Mouse (Mus musculus) hindbrain, embryonic 13.5 days (tissue): ENCODE data around the gene Ptpn4. TPM values are rescaled to one million over a fixed set of nuclear protein-coding genes. Genes with fewer than 3 reads are reported as not detected.

Source experiments
- ATAC-seq: fragments of 200-750 bp; cut with Nextera tagmentation; 2 replicates; pipeline ENCODE4 v1.8.0; 2017; ENCODE audit warnings: moderate TSS enrichment; ENCODE audit not compliant: low FRiP score
- H3K27ac ChIP-seq: fragments of 300-500 bp; sonication (generic); 2 replicates; pipeline ENCODE4 v1.5.1; 2015; ENCODE audit warnings: inconsistent platforms, mild to moderate bottlenecking, moderate library complexity
- H3K27me3 ChIP-seq: fragments of 300-500 bp; sonication (generic); 2 replicates; pipeline ENCODE4 v1.6.1; 2015; ENCODE audit warnings: mild to moderate bottlenecking, inconsistent platforms
- H3K36me3 ChIP-seq: fragments of 300-500 bp; sonication (generic); 2 replicates; pipeline ENCODE4 v1.6.1; 2015; ENCODE audit warnings: mild to moderate bottlenecking, inconsistent platforms
- H3K4me1 ChIP-seq: fragments of 300-500 bp; sonication (generic); replicated peaks from 2 replicates; pipeline ENCODE4 v1.6.1; 2015; ENCODE audit warnings: inconsistent platforms
- H3K4me2 ChIP-seq: fragments of 300-500 bp; sonication (generic); 2 replicates; pipeline ENCODE4 v1.6.1; 2015; ENCODE audit warnings: inconsistent platforms, mild to moderate bottlenecking, moderate library complexity
- H3K4me3 ChIP-seq: fragments of 300-500 bp; sonication (generic); 2 replicates; pipeline ENCODE4 v1.5.1; 2015; ENCODE audit warnings: mild to moderate bottlenecking, inconsistent platforms
- H3K9ac ChIP-seq: fragments of 300-500 bp; sonication (generic); 2 replicates; pipeline ENCODE4 v1.6.1; 2015; ENCODE audit warnings: mild to moderate bottlenecking, inconsistent platforms
- H3K9me3 ChIP-seq: fragments of 300-500 bp; sonication (generic); 2 replicates; pipeline ENCODE4 v1.6.1; 2016; ENCODE audit warnings: inconsistent platforms
- WGBS: fragments of 180-500 bp; shearing (Covaris S2); methylation state at CpG from one replicate; pipeline ENCODE4 v1.1.7; 2015; 5-methylcytosine and 5-hydroxymethylcytosine counted together
- polyA plus RNA-seq: library from polyadenylated mRNA; unstranded; fragments of >200 nt; fragmentation: Nextera tagmentation; extraction: Ambion mirVana; gene quantifications from 2 replicates; pipeline ENCODE4 v1.2.1, GENCODE M21; 2015

Gene Ptpn4
- 11.4 and 12.1 TPM in 2 replicates for polyA plus RNA-seq

- Histone ChIP-seq H3K27ac (peak within 1 kb of the TSS; percentile 95), H3K36me3 (no peaks in the 10 kb centered on the region), H3K4me3 (peak within 1 kb of the TSS; percentile 80), H3K4me2 (peak within 1 kb of the TSS; percentile 75), H3K27me3 (no peaks in the 10 kb centered on the region), H3K9me3 (no peaks in the 10 kb centered on the region), H3K9ac (peak within 1 kb of the TSS; percentile 94), H3K4me1 (peaks cover 21% of the 10 kb centered on the region)
- peak; percentile 100 for ATAC-seq
- WGBS = under 1% methylated on average over 79 of the region's 79 CpGs
Measured at GRCm38 (mm10) chr1:119837035-119837751, at the start of gene Ptpn4. Ptpn4 (minus strand) TSS chr1:119837613.

GRCm38 (mm10) chr1:119886320-119886719 is 48.9 kb upstream of the Ptpn4 start:
- Histone ChIP-seq H3K27ac (no peak overlapping the region), H3K4me1 (no peaks in the 10 kb centered on the region), H3K4me2 (no peak overlapping the region), H3K9me3 (no peaks in the 10 kb centered on the region), H3K4me3 (no peak overlapping the region), H3K36me3 (no peaks in the 10 kb centered on the region), H3K9ac (no peak overlapping the region), H3K27me3 (no peaks in the 10 kb centered on the region)
- ATAC-seq = no peak
- WGBS = 76% methylated on average over 7 of the region's 7 CpGs

DNA sequence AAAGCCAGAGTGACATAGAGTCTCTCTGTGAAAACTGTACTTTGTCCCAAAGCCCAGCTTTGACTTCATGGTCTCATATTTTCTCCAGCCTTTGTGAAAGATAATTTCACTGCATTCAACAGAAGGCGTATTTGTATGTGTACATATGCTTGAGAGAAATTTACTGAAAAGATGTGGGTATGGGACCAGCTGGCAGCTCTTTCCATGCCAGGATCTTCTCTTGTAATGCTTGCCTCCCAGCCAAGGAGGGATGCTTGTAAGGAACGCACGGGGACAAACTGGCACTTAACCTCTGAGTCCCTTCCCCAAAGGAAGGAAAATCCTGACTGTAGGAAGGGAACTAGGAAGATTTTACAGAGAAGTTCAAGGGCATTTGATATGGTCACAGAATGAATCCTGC is 46.9 kb upstream of the Ptpn4 start:
- Histone ChIP-seq H3K9ac (no peak overlapping the region), H3K9me3 (no peaks in the 10 kb centered on the region), H3K4me1 (no peaks in the 10 kb centered on the region), H3K4me3 (no peak overlapping the region), H3K36me3 (no peaks in the 10 kb centered on the region), H3K27me3 (no peaks in the 10 kb centered on the region), H3K4me2 (no peak overlapping the region), H3K27ac (no peak overlapping the region)
- no peak for ATAC-seq
- WGBS = 88% methylated on average over 3 of the region's 3 CpGs

DNA sequence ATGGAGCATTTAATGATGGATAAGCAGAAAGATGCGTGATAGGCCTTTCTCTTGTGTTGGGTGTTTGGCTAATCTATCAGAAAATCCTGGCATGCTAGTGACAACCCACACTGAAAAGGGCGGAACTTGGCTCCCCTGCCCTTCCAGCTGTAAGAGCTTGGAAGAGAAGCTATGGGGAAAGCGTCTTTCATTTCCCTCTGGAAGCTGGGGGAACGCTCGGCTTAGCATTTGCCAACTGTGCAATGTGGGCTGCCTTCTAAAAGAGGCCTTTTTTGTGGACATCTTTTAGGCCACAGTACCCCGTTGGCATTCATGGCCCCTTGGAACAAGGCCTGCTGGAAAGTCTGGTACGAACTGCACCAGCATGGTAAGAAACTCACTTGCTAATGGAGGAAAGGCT is 41.5 kb upstream of the Ptpn4 start:
- peak; percentile 61; the same call in 1 of the 2 replicates for ATAC-seq
- H3K9ac ChIP-seq = no peak overlapping the region
- peak overlapping the region; percentile 60; the same call in 1 of the 2 replicates for H3K27ac ChIP-seq
- no peaks in the 10 kb centered on the region; the same call in 1 of the 2 replicates for H3K4me1 ChIP-seq
- H3K4me3 ChIP-seq = no peak overlapping the region
- WGBS = 66% methylated on average over 7 of the region's 7 CpGs
- H3K27me3 ChIP-seq = no peaks in the 10 kb centered on the region
- no peak overlapping the region for H3K4me2 ChIP-seq
- no peaks in the 10 kb centered on the region for H3K9me3 ChIP-seq
- no peaks in the 10 kb centered on the region for H3K36me3 ChIP-seq

DNA sequence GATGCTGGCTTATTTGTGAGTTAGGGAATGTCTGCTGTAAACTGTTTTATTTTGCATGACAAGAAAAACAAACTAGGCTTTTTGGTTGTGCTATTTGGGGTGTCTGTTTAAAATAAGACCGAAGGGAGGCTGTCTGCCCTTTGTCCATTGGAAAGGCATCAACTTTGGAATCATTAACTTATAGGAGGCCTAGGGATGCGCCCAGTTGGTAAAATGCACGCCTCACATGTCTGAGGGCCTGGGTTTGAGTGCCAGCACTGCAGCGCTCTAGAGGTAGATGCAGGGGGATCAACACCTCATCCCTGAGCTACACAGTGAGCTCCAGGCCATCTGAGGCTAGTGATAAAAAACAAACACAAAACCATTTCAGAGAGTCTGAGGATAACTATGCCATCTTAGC is 40.1 kb upstream of the Ptpn4 start:
- H3K9me3 ChIP-seq = no peaks in the 10 kb centered on the region
- ATAC-seq = no peak
- H3K27ac ChIP-seq = no peak overlapping the region
- no peaks in the 10 kb centered on the region for H3K36me3 ChIP-seq
- H3K9ac ChIP-seq = no peak overlapping the region
- WGBS = 88% methylated on average over 4 of the region's 4 CpGs
- no peaks in the 10 kb centered on the region for H3K27me3 ChIP-seq
- H3K4me1 ChIP-seq = no peaks in the 10 kb centered on the region; the same call in 1 of the 2 replicates
- no peak overlapping the region for H3K4me3 ChIP-seq
- no peak overlapping the region for H3K4me2 ChIP-seq

GRCm38 (mm10) chr1:119868395-119869161 is 31.2 kb upstream of the Ptpn4 start:
- ATAC-seq = peak; percentile 65
- Histone ChIP-seq H3K27me3 (no peaks in the 10 kb centered on the region), H3K9ac (no peak overlapping the region), H3K4me1 (peaks cover 27% of the 10 kb centered on the region), H3K4me2 (no peak overlapping the region), H3K9me3 (no peaks in the 10 kb centered on the region), H3K27ac (no peak overlapping the region), H3K4me3 (no peak overlapping the region), H3K36me3 (no peaks in the 10 kb centered on the region)
- 36% methylated on average over 13 of the region's 13 CpGs for WGBS

GRCm38 (mm10) chr1:119867300-119867699 is 29.9 kb upstream of the Ptpn4 start:
- peaks cover 27% of the 10 kb centered on the region for H3K4me1 ChIP-seq
- H3K4me2 ChIP-seq = no peak overlapping the region
- 39% methylated on average over 2 of the region's 2 CpGs for WGBS
- no peaks in the 10 kb centered on the region for H3K27me3 ChIP-seq
- H3K9ac ChIP-seq = no peak overlapping the region
- ATAC-seq = no peak
- H3K9me3 ChIP-seq = no peaks in the 10 kb centered on the region
- H3K36me3 ChIP-seq = no peaks in the 10 kb centered on the region
- H3K27ac ChIP-seq = no peak overlapping the region
- H3K4me3 ChIP-seq = no peak overlapping the region

- Histone ChIP-seq H3K9ac (no peak overlapping the region), H3K4me3 (no peak overlapping the region), H3K9me3 (no peaks in the 10 kb centered on the region), H3K4me2 (no peak overlapping the region), H3K27me3 (no peaks in the 10 kb centered on the region), H3K4me1 (peaks cover 27% of the 10 kb centered on the region), H3K36me3 (no peaks in the 10 kb centered on the region), H3K27ac (no peak overlapping the region)
- WGBS = 61% methylated on average over 6 of the region's 6 CpGs
- ATAC-seq = no peak
Measured at GRCm38 (mm10) chr1:119865311-119865710, 27.9 kb upstream of the Ptpn4 start.

DNA sequence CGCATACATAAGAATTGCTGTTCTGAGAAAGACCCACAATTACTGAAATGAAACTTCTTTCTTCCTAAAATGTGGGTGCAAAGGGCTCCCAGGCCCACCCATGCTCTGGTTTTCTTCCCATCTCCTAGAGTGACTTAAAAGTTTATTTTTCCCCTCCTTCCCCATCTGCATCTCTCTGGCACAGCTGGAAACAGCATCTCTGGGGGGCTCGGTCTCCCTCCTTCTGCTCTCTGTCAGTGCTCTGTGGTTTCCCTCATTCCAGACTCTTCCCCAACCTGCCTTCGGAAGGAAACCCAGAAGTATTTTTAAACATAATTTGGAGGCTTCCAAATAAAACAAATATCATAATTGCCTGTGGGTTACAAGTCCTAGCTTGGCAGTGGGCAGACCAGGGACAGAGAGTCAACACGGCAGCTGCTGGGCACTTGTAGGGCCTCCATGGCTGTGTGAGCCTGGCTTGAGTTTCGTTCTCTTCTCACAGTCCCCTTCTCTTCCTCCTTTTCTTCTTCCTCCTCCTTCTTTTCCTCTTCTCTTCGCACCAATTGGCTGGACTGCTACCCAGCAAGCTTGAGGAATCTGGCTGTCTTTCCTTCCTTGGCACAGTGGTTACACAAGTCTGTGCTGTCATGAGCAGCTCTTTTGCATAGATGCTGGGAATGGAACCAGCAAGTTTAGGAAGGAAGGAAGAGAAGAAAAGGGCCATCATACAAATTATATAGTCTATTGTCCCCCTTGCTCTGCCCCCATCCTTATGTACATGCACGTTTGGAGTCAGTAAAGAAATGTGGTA is 26.3 kb upstream of the Ptpn4 start:
- Histone ChIP-seq H3K27ac (no peak overlapping the region), H3K4me3 (no peak overlapping the region), H3K27me3 (no peaks in the 10 kb centered on the region), H3K4me2 (no peak overlapping the region), H3K4me1 (peaks cover 17% of the 10 kb centered on the region), H3K9ac (no peak overlapping the region), H3K9me3 (no peaks in the 10 kb centered on the region), H3K36me3 (no peaks in the 10 kb centered on the region)
- 72% methylated on average over 7 of the region's 7 CpGs for WGBS
- no peak for ATAC-seq

DNA sequence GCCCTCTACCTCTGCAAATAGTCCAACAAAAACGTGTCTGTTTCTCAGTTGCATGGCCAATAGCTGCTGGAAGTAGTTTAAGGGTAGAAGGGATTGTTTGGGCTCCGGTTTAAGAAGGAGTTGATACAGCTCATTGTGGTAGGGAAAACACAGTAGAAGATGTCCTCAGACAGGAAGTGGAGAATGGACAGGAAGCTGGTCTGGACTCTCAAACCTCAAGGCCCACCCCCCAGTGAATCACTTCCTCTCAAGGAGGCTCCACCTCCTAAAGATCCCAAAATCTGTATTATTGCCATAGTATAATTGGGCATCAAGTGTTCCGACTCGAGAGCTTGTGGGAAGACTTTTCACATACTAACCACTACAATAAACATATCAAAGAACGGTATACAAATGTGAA is 22.2 kb upstream of the Ptpn4 start:
- no peak overlapping the region for H3K9ac ChIP-seq
- no peak overlapping the region for H3K27ac ChIP-seq
- no peak overlapping the region for H3K4me2 ChIP-seq
- H3K27me3 ChIP-seq = no peaks in the 10 kb centered on the region
- ATAC-seq = no peak
- WGBS = 82% methylated on average over 5 of the region's 5 CpGs
- H3K4me3 ChIP-seq = no peak overlapping the region
- no peaks in the 10 kb centered on the region for H3K36me3 ChIP-seq
- H3K4me1 ChIP-seq = no peaks in the 10 kb centered on the region
- no peaks in the 10 kb centered on the region for H3K9me3 ChIP-seq

GRCm38 (mm10) chr1:119852980-119853379 is 15.6 kb upstream of the Ptpn4 start:
- H3K4me2 ChIP-seq = no peak overlapping the region
- H3K9ac ChIP-seq = no peak overlapping the region
- ATAC-seq = no peak
- WGBS = 93% methylated on average over 5 of the region's 5 CpGs
- no peaks in the 10 kb centered on the region for H3K9me3 ChIP-seq
- no peaks in the 10 kb centered on the region for H3K36me3 ChIP-seq
- no peaks in the 10 kb centered on the region for H3K4me1 ChIP-seq
- no peak overlapping the region for H3K4me3 ChIP-seq
- no peak overlapping the region for H3K27ac ChIP-seq
- no peaks in the 10 kb centered on the region for H3K27me3 ChIP-seq

DNA sequence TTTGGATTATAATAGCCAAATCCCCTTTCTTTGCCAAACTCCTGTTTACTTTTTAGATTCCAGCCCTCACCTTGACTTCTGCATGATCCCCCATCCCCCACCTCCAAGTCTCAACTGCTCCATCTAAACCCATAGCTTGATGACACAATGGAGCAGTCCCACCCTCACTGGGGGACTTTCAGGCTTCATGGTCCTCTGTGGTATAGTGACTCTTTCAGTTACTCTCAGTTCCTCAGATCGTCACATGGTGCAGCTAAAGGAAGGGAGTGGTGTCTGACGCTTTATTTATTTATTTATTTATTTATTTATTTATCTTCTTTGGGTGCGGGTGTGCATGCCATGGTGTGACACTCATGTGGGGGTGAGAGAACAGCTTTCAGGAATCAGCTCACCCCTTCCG is 14.9 kb upstream of the Ptpn4 start:
- Histone ChIP-seq H3K27ac (no peak overlapping the region), H3K27me3 (no peaks in the 10 kb centered on the region), H3K4me1 (no peaks in the 10 kb centered on the region), H3K4me2 (no peak overlapping the region), H3K9me3 (no peaks in the 10 kb centered on the region), H3K9ac (no peak overlapping the region), H3K36me3 (no peaks in the 10 kb centered on the region), H3K4me3 (no peak overlapping the region)
- 87% methylated on average over 4 of the region's 4 CpGs for WGBS
- ATAC-seq = no peak
